Mouse (Mus musculus): ENCODE data around the gene Mrnip.
"Not testable (repeated sequence)": the region's sequence is repeated elsewhere in the genome, so short reads cannot be mapped to it uniquely, and the experiment has no call there.

The Mrnip gene

GRCm38 (mm10) chr11:50174111-50174729, at the start of gene Mrnip:
TSS of gene Mrnip (plus strand) at chr11:50174444.
- DNase-seq (ENCODE audit: low spot score): not testable (repeated sequence)

GRCm38 (mm10) chr11:50127781-50128180, 46.5 kb upstream of the Mrnip start:
- no peak for DNase-seq (ENCODE audit: low spot score)

GRCm38 (mm10) chr11:50130811-50131766, 43.2 kb upstream of the Mrnip start, which contains the start of gene Tbc1d9b:
TSS of gene Tbc1d9b (plus strand) at chr11:50131396.
- DNase-seq (ENCODE audit: low spot score): peak; percentile 83

GRCm38 (mm10) chr11:50131801-50132201, 42.4 kb upstream of the Mrnip start:
- no peak for DNase-seq (ENCODE audit: low spot score)

- no peak for DNase-seq (ENCODE audit: low spot score)
These were observed 42.0 kb upstream of the Mrnip start for GRCm38 (mm10) chr11:50132265-50132664.

- no peak for DNase-seq (ENCODE audit: low spot score)
These were observed 39.9 kb upstream of the Mrnip start for GRCm38 (mm10) chr11:50134136-50134859.

- DNase-seq (ENCODE audit: low spot score): no peak
These were observed 35.9 kb upstream of the Mrnip start for GRCm38 (mm10) chr11:50138206-50138822.

GRCm38 (mm10) chr11:50139571-50139970, 34.7 kb upstream of the Mrnip start:
- DNase-seq (ENCODE audit: low spot score): no peak

- DNase-seq (ENCODE audit: low spot score): no peak
These were observed 28.7 kb upstream of the Mrnip start for GRCm38 (mm10) chr11:50145529-50145928.

- no peak for DNase-seq (ENCODE audit: low spot score)
These were observed 28.1 kb upstream of the Mrnip start for GRCm38 (mm10) chr11:50146121-50146520.

- no peak for DNase-seq (ENCODE audit: low spot score)
These were observed 26.8 kb upstream of the Mrnip start for GRCm38 (mm10) chr11:50147267-50147957.

GRCm38 (mm10) chr11:50147958-50148476, 26.2 kb upstream of the Mrnip start:
- no peak for DNase-seq (ENCODE audit: low spot score)

- no peak for DNase-seq (ENCODE audit: low spot score)
These were observed 25.0 kb upstream of the Mrnip start for GRCm38 (mm10) chr11:50149200-50149599.

- DNase-seq (ENCODE audit: low spot score): no peak
These were observed 24.6 kb upstream of the Mrnip start for GRCm38 (mm10) chr11:50149603-50150150.

GRCm38 (mm10) chr11:50151374-50151773, 22.9 kb upstream of the Mrnip start:
- no peak for DNase-seq (ENCODE audit: low spot score)

GRCm38 (mm10) chr11:50154166-50154565, 20.1 kb upstream of the Mrnip start:
- DNase-seq (ENCODE audit: low spot score): no peak

- no peak for DNase-seq (ENCODE audit: low spot score)
These were observed 19.3 kb upstream of the Mrnip start for GRCm38 (mm10) chr11:50154777-50155520.

- DNase-seq (ENCODE audit: low spot score): no peak
These were observed 18.5 kb upstream of the Mrnip start for GRCm38 (mm10) chr11:50155785-50156184.

- DNase-seq (ENCODE audit: low spot score): no peak
These were observed 17.5 kb upstream of the Mrnip start for GRCm38 (mm10) chr11:50156725-50157258.

GRCm38 (mm10) chr11:50158346-50158745, 15.9 kb upstream of the Mrnip start:
- no peak for DNase-seq (ENCODE audit: low spot score)
